Mouse (Mus musculus) liver, embryonic 14 days (tissue): ENCODE results near the gene Nav1. TPM values are rescaled to one million over a fixed set of nuclear protein-coding genes. Genes with fewer than 3 reads are reported as not detected.

ENCODE experiments used
- polyA plus RNA-seq: library from polyadenylated mRNA; depleted of rRNA; stranded (reverse); fragments of >200 nt; gene quantifications from 2 replicates; pipeline ENCODE4 v1.2.3, GENCODE M21; 2012; rRNA removed

Gene Nav1
- polyA plus RNA-seq = 1.2 TPM in 2 replicates

GRCm38 (mm10) chr1:135607019-135607418, at the start of gene Nav1:
Nav1 (minus strand) TSS chr1:135607295.

DNA sequence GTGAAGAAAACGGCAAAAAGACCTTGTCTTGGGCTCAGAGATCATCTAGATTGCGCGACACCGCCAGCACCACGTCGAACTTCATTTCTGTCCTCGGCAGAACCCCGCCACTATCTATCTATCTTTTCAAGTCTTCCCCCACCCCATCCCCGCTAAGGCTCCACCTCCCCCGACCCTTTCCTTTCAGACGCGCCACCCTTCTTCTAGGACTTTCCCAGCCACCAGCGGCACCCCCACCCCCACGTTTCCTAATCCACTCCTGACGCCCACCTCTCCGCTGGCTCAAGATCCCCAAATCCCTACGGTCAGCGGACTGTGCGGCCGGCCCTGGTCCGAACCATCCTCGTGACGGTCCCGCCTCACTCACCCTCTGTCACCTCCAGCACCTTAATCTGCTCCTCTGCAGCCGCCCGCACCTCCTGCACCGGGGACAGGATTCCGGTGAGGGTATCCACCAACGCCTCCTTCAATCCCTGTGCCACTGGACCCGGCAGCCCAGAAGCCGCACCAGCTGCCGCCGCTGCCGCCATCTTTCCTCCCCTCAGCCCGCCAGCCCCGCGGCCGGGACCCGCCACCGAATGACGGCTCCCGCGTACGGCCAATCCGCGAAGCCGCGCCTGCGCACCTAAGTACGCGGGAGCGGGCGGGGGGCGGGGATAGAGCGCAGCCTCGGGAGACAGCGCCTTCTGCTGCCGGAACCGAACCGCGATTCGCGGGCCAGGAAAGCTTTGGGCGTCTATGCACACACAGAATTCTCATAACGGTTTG, 177.0 kb downstream of the Nav1 start, which contains the start of gene Ipo9:
Gene Ipo9 (minus strand): TSS at position 599 of the 768 bp plus-strand sequence.

Other genes starting within 250 kb of the Nav1 start
- gene Shisa4, start 232.1 kb downstream of the Nav1 start, polyA plus RNA-seq = 0.63 and 0.68 TPM in 2 replicates
- gene Ipo9, start 176.8 kb downstream of the Nav1 start, polyA plus RNA-seq = 18.1 and 21.1 TPM in 2 replicates
- gene Csrp1, start 112.8 kb upstream of the Nav1 start, polyA plus RNA-seq = 34.8 and 38.3 TPM in 2 replicates
- 2.6 and 3.0 TPM in 2 replicates for gene Phlda3, start 158.8 kb upstream of the Nav1 start, polyA plus RNA-seq
- gene Tnni1, start 172.1 kb upstream of the Nav1 start, polyA plus RNA-seq = 1.4 and 12.2 TPM in 2 replicates
- 0.05 and 0.12 TPM in 2 replicates for gene Lad1, start 211.3 kb upstream of the Nav1 start, polyA plus RNA-seq
- gene Tnnt2, start 229.1 kb upstream of the Nav1 start, polyA plus RNA-seq = 0.48 and 6.8 TPM in 2 replicates